Mouse (Mus musculus): ENCODE data around the gene Aff1.

Gene Aff1

GRCm38 (mm10) chr5:103803927-103804590 is 111.9 kb downstream of the Aff1 start:
- no peak for DNase-seq (ENCODE audit: low spot score in 2 of 2)

- DNase-seq (ENCODE audit: low spot score in 2 of 2), result no peak
Observed at GRCm38 (mm10) chr5:103806851-103807578, 114.8 kb downstream of the Aff1 start.

- no peak for DNase-seq (ENCODE audit: low spot score in 2 of 2)
Observed at GRCm38 (mm10) chr5:103807637-103808312, 115.6 kb downstream of the Aff1 start.

GRCm38 (mm10) chr5:103809674-103810330 is 117.6 kb downstream of the Aff1 start:
- DNase-seq (ENCODE audit: low spot score in 2 of 2), result no peak

GRCm38 (mm10) chr5:103813291-103813690 is 121.1 kb downstream of the Aff1 start:
- no peak for DNase-seq (ENCODE audit: low spot score in 2 of 2)

GRCm38 (mm10) chr5:103813997-103814542 is 121.9 kb downstream of the Aff1 start:
- no peak for DNase-seq (ENCODE audit: low spot score in 2 of 2)

GRCm38 (mm10) chr5:103814551-103815248 is 122.5 kb downstream of the Aff1 start:
- DNase-seq (ENCODE audit: low spot score in 2 of 2), result no peak

- no peak for DNase-seq (ENCODE audit: low spot score in 2 of 2)
Observed at GRCm38 (mm10) chr5:103815249-103815617, 123.1 kb downstream of the Aff1 start.

- DNase-seq (ENCODE audit: low spot score in 2 of 2), result no peak
Observed at GRCm38 (mm10) chr5:103816718-103817117, 124.5 kb downstream of the Aff1 start.

- DNase-seq (ENCODE audit: low spot score in 2 of 2), result peak; percentile 68 to 75
Observed at GRCm38 (mm10) chr5:103817754-103818153, 125.6 kb downstream of the Aff1 start.

GRCm38 (mm10) chr5:103818602-103819001 is 126.4 kb downstream of the Aff1 start:
- no peak for DNase-seq (ENCODE audit: low spot score in 2 of 2)

- no peak for DNase-seq (ENCODE audit: low spot score in 2 of 2)
Observed at GRCm38 (mm10) chr5:103819674-103820073, 127.5 kb downstream of the Aff1 start.

- DNase-seq (ENCODE audit: low spot score in 2 of 2), result no peak
Observed at GRCm38 (mm10) chr5:103821062-103821461, 128.9 kb downstream of the Aff1 start.

- no peak for DNase-seq (ENCODE audit: low spot score in 2 of 2)
Observed at GRCm38 (mm10) chr5:103821500-103822298, 129.5 kb downstream of the Aff1 start.

GRCm38 (mm10) chr5:103822949-103823348 is 130.8 kb downstream of the Aff1 start:
- no peak for DNase-seq (ENCODE audit: low spot score in 2 of 2)

- no peak for DNase-seq (ENCODE audit: low spot score in 2 of 2)
Observed at GRCm38 (mm10) chr5:103828304-103828703, 136.1 kb downstream of the Aff1 start.

GRCm38 (mm10) chr5:103828729-103829128 is 136.6 kb downstream of the Aff1 start:
- DNase-seq (ENCODE audit: low spot score in 2 of 2), result no peak

- no peak for DNase-seq (ENCODE audit: low spot score in 2 of 2)
Observed at GRCm38 (mm10) chr5:103829158-103829557, 137.0 kb downstream of the Aff1 start.

GRCm38 (mm10) chr5:103830886-103831285 is 138.7 kb downstream of the Aff1 start:
- no peak for DNase-seq (ENCODE audit: low spot score in 2 of 2)

- no peak for DNase-seq (ENCODE audit: low spot score in 2 of 2)
Observed at GRCm38 (mm10) chr5:103835471-103836147, 143.4 kb downstream of the Aff1 start.
